Mouse (Mus musculus): ENCODE data around the gene Tdrd9. TPM values are rescaled to one million over a fixed set of nuclear protein-coding genes. Genes with fewer than 3 reads are reported as not detected.

Gene Tdrd9
- polyA plus RNA-seq, 1 experiment from 2014 or later, result 0.28 TPM

DNA sequence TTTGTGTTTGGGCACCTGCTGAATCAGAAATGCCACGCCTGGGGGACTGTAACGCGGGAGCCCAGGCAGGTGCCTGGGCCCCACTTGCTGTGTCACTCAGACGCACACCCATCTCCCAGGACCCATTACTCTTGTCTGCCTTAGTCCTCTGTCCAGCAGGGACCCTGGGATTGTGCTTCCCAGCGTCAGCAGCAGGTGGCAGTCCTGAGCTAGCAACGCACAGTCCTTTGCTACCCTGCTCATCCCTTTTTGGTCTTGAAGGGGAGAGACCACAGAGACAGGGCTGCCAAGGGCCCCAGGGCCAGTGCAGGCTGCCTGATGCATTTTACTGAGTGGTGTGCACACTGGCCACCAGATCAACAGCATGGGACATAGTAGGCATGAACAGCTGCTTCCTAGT, 106.3 kb downstream of the Tdrd9 start:
- Histone ChIP-seq H3K27me3 (replicated peaks) (no peaks in the 10 kb centered on the region), H3K4me2 (no peak overlapping the region), H3K4me3 (no peak overlapping the region), H3K9ac (no peak overlapping the region), H3K4me1 (no peaks in the 10 kb centered on the region), H3K27ac (no peak overlapping the region), H3K9me3 (no peaks in the 10 kb centered on the region), H3K36me3 (replicated peaks) (no peaks in the 10 kb centered on the region)
- 6% methylated on average over 6 of the region's 6 CpGs for WGBS
- 0 out of 2 replicates have a peak, but pooled peaks have one; percentile 30 for ATAC-seq (replicated peaks)

- no peaks in the 10 kb centered on the region for H3K9me3 ChIP-seq
- H3K4me2 ChIP-seq, result no peak overlapping the region
- no peaks in the 10 kb centered on the region for H3K4me1 ChIP-seq
- H3K9ac ChIP-seq, result no peak overlapping the region
- no peaks in the 10 kb centered on the region for H3K27me3 ChIP-seq (replicated peaks)
- H3K4me3 ChIP-seq, result no peak overlapping the region
- H3K27ac ChIP-seq, result no peak overlapping the region
- H3K36me3 ChIP-seq (replicated peaks), result no peaks in the 10 kb centered on the region
- WGBS, result 76% methylated on average over 8 of the region's 8 CpGs
- ATAC-seq (replicated peaks), result no peak
These were observed 108.6 kb downstream of the Tdrd9 start for GRCm38 (mm10) chr12:112079911-112080310.

- no peaks in the 10 kb centered on the region for H3K36me3 ChIP-seq (replicated peaks)
- ATAC-seq (replicated peaks), result no peak
- WGBS, result 93% methylated on average over 4 of the region's 4 CpGs
These were observed 109.6 kb downstream of the Tdrd9 start for GRCm38 (mm10) chr12:112080911-112081310.

GRCm38 (mm10) chr12:112082241-112082640, 110.9 kb downstream of the Tdrd9 start:
- H3K4me3 ChIP-seq, result no peak overlapping the region
- WGBS, result 57% methylated on average over 1 of the region's 1 CpGs
- no peak for ATAC-seq (replicated peaks)
- H3K4me1 ChIP-seq, result peaks cover 6% of the 10 kb centered on the region; the same call in 1 of the 2 replicates
- no peaks in the 10 kb centered on the region for H3K9me3 ChIP-seq
- no peak overlapping the region for H3K9ac ChIP-seq
- no peak overlapping the region for H3K27ac ChIP-seq
- H3K36me3 ChIP-seq (replicated peaks), result no peaks in the 10 kb centered on the region
- H3K4me2 ChIP-seq, result no peak overlapping the region
- H3K27me3 ChIP-seq (replicated peaks), result no peaks in the 10 kb centered on the region

More at GRCm38 (mm10) chr12:112080911-112081310, 109.6 kb downstream of the Tdrd9 start:
- Histone ChIP-seq H3K27ac (no peak overlapping the region), H3K4me2 (no peak overlapping the region), H3K4me3 (no peak overlapping the region), H3K9me3 (no peaks in the 10 kb centered on the region), H3K4me1 (no peaks in the 10 kb centered on the region), H3K27me3 (replicated peaks) (no peaks in the 10 kb centered on the region), H3K9ac (no peak overlapping the region)

DNA sequence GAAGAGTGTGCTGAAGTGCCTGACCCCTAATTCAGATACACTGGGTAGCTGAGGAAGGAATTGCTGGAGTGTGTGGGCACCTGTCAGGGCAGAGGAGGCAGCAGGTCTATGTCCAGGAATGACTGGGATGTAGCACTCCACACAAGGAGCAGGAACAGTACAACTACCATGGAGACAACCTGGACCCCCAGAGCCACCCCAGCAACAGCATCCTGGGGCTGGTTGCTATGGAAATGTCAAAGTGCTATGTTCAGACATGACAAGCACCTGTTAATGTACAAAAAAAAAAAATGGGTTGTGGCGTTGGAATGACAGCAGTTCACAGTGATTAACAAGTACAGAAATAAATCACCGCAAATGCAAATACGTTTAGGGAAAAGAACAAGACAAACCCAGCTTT, 114.9 kb downstream of the Tdrd9 start:
- 82% methylated on average over 3 of the region's 3 CpGs for WGBS
- Histone ChIP-seq H3K36me3 (replicated peaks) (no peaks in the 10 kb centered on the region), H3K27ac (no peak overlapping the region; the same call in 1 of the 2 replicates), H3K9me3 (no peaks in the 10 kb centered on the region), H3K4me3 (no peak overlapping the region), H3K27me3 (replicated peaks) (no peaks in the 10 kb centered on the region), H3K4me2 (no peak overlapping the region), H3K9ac (no peak overlapping the region), H3K4me1 (peaks cover 6% of the 10 kb centered on the region; the same call in 1 of the 2 replicates)
- no peak for ATAC-seq (replicated peaks)

- Histone ChIP-seq H3K4me1 (peaks cover 6% of the 10 kb centered on the region; the same call in 1 of the 2 replicates), H3K9me3 (no peaks in the 10 kb centered on the region), H3K27ac (no peak overlapping the region), H3K36me3 (replicated peaks) (no peaks in the 10 kb centered on the region), H3K9ac (no peak overlapping the region), H3K4me3 (no peak overlapping the region), H3K4me2 (no peak overlapping the region), H3K27me3 (replicated peaks) (no peaks in the 10 kb centered on the region)
- no peak for ATAC-seq (replicated peaks)
- WGBS, result 72% methylated on average over 6 of the region's 6 CpGs
These were observed 115.4 kb downstream of the Tdrd9 start for GRCm38 (mm10) chr12:112086726-112087125.

GRCm38 (mm10) chr12:112088609-112089324, 117.4 kb downstream of the Tdrd9 start:
- H3K36me3 ChIP-seq (replicated peaks), result no peaks in the 10 kb centered on the region
- H3K9ac ChIP-seq, result no peak overlapping the region
- no peak overlapping the region for H3K4me2 ChIP-seq
- peaks cover 6% of the 10 kb centered on the region; the same call in 1 of the 2 replicates for H3K4me1 ChIP-seq
- H3K9me3 ChIP-seq, result no peaks in the 10 kb centered on the region
- H3K27ac ChIP-seq, result no peak overlapping the region
- ATAC-seq (replicated peaks), result no peak
- no peaks in the 10 kb centered on the region for H3K27me3 ChIP-seq (replicated peaks)
- H3K4me3 ChIP-seq, result no peak overlapping the region
- 70% methylated on average over 12 of the region's 12 CpGs for WGBS

DNA sequence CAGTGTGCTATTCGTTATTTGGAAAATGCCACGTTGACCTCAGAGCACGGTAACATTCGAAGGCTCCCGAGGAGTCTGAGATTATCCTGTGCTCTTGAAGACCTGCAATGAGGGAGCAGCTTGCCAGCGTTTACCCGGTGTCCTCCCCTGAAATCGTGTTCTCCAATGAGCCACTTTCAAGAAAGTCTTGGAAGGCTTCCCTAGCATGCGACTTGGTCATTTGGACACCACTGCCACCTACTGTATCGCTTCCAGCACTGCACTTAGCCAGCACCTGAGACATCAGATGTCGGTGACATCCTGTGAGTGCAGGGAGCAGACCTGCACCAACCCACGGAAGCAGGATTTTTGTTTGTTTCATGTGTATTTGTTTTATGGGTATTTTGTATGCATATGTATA, 119.7 kb downstream of the Tdrd9 start:
- no peaks in the 10 kb centered on the region for H3K27me3 ChIP-seq (replicated peaks)
- no peak overlapping the region for H3K9ac ChIP-seq
- no peaks in the 10 kb centered on the region for H3K9me3 ChIP-seq
- ATAC-seq (replicated peaks), result no peak; the same call in 1 of the 2 replicates
- H3K36me3 ChIP-seq (replicated peaks), result no peaks in the 10 kb centered on the region
- H3K4me2 ChIP-seq, result 0 out of 2 replicates have a peak overlapping the region, but pooled peaks have one; percentile 13
- H3K4me3 ChIP-seq, result no peak overlapping the region
- H3K27ac ChIP-seq, result no peak overlapping the region
- H3K4me1 ChIP-seq, result peaks cover 6% of the 10 kb centered on the region; the same call in 1 of the 2 replicates
- 7% methylated on average over 12 of the region's 12 CpGs for WGBS

GRCm38 (mm10) chr12:112094261-112094880, 123.0 kb downstream of the Tdrd9 start:
- no peaks in the 10 kb centered on the region for H3K4me1 ChIP-seq
- H3K27me3 ChIP-seq (replicated peaks), result no peaks in the 10 kb centered on the region
- ATAC-seq (replicated peaks), result no peak
- no peak overlapping the region for H3K4me3 ChIP-seq
- WGBS, result 85% methylated on average over 8 of the region's 8 CpGs
- H3K9me3 ChIP-seq, result no peaks in the 10 kb centered on the region
- H3K4me2 ChIP-seq, result no peak overlapping the region
- H3K36me3 ChIP-seq (replicated peaks), result no peaks in the 10 kb centered on the region
- H3K9ac ChIP-seq, result no peak overlapping the region
- H3K27ac ChIP-seq, result no peak overlapping the region

- H3K9ac ChIP-seq, result no peak overlapping the region
- no peaks in the 10 kb centered on the region for H3K4me1 ChIP-seq
- 81% methylated on average over 13 of the region's 13 CpGs for WGBS
- ATAC-seq (replicated peaks), result no peak
- no peak overlapping the region for H3K27ac ChIP-seq
- H3K9me3 ChIP-seq, result no peaks in the 10 kb centered on the region
- no peak overlapping the region for H3K4me3 ChIP-seq
- H3K36me3 ChIP-seq (replicated peaks), result no peaks in the 10 kb centered on the region
- H3K4me2 ChIP-seq, result no peak overlapping the region
- no peaks in the 10 kb centered on the region for H3K27me3 ChIP-seq (replicated peaks)
These were observed 124.8 kb downstream of the Tdrd9 start for GRCm38 (mm10) chr12:112096051-112096732.

GRCm38 (mm10) chr12:112096733-112097117, 125.4 kb downstream of the Tdrd9 start:
- H3K27me3 ChIP-seq (replicated peaks), result no peaks in the 10 kb centered on the region
- ATAC-seq (replicated peaks), result no peak
- no peak overlapping the region for H3K4me3 ChIP-seq
- H3K27ac ChIP-seq, result no peak overlapping the region
- no peak overlapping the region for H3K4me2 ChIP-seq
- no peaks in the 10 kb centered on the region for H3K4me1 ChIP-seq
- WGBS, result 78% methylated on average over 8 of the region's 8 CpGs
- H3K9ac ChIP-seq, result no peak overlapping the region
- H3K9me3 ChIP-seq, result no peaks in the 10 kb centered on the region
- H3K36me3 ChIP-seq (replicated peaks), result no peaks in the 10 kb centered on the region

GRCm38 (mm10) chr12:112100106-112100505, 128.7 kb downstream of the Tdrd9 start:
- H3K4me3 ChIP-seq, result no peak overlapping the region
- 49% methylated on average over 4 of the region's 4 CpGs for WGBS
- no peaks in the 10 kb centered on the region for H3K9me3 ChIP-seq
- no peaks in the 10 kb centered on the region for H3K27me3 ChIP-seq (replicated peaks)
- H3K4me1 ChIP-seq, result no peaks in the 10 kb centered on the region
- H3K27ac ChIP-seq, result no peak overlapping the region
- no peak overlapping the region for H3K9ac ChIP-seq
- no peaks in the 10 kb centered on the region for H3K36me3 ChIP-seq (replicated peaks)
- no peak overlapping the region for H3K4me2 ChIP-seq
- no peak for ATAC-seq (replicated peaks)

Data from midbrain, embryonic 15.5 days (tissue).